Mouse (Mus musculus) duodenum, adult 2 months (tissue): ENCODE data around the gene Rgs17. TPM values are rescaled to one million over a fixed set of nuclear protein-coding genes. Genes with fewer than 3 reads are reported as not detected.

ENCODE experiments used
- polyA plus RNA-seq: library from polyadenylated mRNA; depleted of rRNA; stranded (reverse); fragments of >200 nt; gene quantifications from 2 replicates; pipeline ENCODE4 v1.2.3, GENCODE M21; 2012; ENCODE audit warnings: low replicate concordance; rRNA removed

Rgs17 gene
- polyA plus RNA-seq = 0.01 and 0.05 TPM in 2 replicates

DNA sequence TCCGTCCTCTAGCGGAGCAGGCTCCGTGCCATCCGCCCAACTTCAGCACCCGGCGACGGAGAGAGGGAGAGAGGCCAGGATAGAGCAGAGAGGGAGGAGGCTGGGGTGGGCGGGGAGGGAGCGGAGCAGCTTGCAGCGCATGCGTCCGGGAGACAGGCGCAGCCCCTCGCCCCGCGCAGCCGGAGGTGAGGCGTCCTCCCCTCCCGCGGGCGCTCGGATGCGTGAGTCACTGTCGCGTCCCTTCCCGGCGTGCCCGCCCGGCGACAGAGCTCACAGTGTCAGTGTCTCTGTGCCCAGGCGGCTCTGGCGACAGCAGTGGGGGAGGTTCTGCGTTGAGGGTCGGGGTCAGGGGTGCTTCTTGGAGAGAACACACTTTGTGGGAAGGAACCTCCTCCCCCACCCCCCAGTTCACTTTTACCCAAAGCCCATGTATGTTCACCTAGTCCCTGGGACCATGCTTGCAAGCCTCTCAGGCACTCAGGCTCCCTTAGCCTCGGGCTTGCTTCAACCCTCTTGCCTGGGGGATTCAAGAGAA, at the start of gene Rgs17:
Gene Rgs17 (minus strand): TSS at position 107 of the 535 bp plus-strand sequence.

DNA sequence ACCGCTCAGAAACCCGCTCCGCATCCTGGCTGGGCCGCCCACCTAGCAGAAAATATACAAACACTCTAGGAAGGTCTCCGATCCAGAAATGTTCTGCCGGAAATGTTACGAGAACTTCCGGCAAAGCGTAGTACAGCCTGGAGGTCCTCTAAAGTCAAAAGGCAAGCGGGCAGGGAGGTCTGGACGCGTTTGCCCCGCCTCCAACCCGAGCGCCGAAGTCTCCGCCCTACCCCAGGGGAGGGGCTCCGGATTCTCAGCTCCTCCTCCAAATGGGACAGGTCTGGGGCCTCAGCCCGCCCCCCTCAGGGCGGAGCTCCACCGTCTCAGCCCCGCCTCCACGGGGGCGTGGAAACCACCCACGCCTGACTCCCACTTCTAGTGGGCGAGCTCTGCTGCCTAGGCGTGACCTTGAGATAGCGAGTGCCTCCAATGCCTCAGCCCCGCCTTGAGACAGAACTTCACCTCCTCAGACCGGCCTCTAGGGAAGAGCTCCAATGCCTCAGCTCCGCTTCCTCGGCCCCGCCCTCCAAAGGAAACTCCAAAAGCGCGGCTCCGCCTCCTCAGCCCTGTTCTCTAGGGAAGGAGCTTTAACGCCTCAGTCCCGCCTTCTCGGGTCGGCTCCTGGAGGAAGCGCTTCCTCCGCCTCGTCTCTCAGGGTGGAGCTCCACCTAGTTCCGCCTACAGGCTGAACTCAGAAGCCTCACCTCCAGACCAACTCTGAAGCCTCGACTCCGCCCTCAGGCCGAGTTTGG, 98.3 kb downstream of the Rgs17 start, which contains the start of gene Mtrf1l:
Gene Mtrf1l (minus strand): TSS at position 171 of the 752 bp plus-strand sequence.

DNA sequence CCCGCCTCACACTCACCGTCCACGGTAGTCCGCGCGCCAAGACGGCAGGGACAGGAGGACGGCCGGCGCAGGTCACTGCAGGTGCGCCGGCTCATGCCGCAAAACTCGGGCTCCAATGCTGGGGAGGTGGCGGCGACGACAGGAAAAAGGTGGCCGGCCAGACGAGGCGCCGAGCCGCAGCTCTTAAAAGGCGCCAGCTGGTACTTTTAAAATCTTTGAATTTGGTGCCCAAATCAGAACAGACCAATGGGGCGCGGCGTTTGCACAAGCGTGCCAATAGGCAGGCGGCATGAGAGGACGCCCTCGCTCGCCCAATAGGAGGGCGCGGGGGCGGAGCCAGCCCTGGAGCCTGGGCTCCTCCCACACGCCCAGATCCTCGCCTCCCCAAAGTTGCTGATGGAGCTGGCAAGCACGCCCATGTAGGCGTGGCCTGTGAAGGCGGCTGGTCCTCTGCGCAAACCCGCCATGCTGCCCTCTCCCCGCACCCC, 116.9 kb downstream of the Rgs17 start, which contains the start of gene Fbxo5:
Gene Fbxo5 (minus strand): TSS at position 358 of the 488 bp plus-strand sequence.

Other genes starting within 250 kb of the Rgs17 start
- 0.09 and 1.1 TPM in 2 replicates for gene Fbxo5, start 116.8 kb downstream of the Rgs17 start, polyA plus RNA-seq
- 1.7 and 2.2 TPM in 2 replicates for gene Mtrf1l, start 98.5 kb downstream of the Rgs17 start, polyA plus RNA-seq